Mouse (Mus musculus): ENCODE data around the gene Fxyd1.

DNA sequence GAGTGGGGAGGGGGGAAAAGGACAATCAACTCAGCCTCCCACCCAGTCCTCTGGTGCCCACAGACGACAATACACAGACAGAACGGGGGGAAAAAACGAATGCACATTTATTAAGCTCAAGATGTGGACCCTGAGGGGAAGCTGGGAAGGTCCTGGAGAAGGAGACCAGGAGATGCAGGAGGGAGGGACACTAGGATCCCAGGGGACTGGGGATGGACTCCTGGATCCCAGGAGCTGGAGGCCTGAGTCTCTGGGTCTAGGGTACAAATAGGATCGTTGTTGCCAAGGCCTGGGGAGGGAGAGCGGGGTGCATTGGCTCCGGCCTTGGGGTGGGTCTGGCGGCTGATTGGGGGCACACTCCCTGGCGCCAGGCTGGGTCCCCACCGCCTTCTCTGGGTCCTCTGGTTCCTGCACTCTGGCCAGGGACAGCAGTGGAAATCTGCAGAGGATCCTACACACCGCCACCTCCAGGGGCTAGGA is 14.5 kb downstream of the Fxyd1 start, which contains the start of gene Fxyd5:
- TF ChIP-seq GATA1 (IDR thresholded peaks at IDR 0.05; ENCODE audit: low read length) (no peak), TAL1 (IDR thresholded peaks at IDR 0.05; ENCODE audit: low read length) (no peak)
